In genomic region chr8:71665331-71666130, GRCm38 (mm10) we compare ENCODE assay signal across 8 mouse cellular contexts. TPM values are rescaled to one million over a fixed set of nuclear protein-coding genes. Genes with fewer than 3 reads are reported as not detected.
DNase-seq lines count a peak whose midpoint lies in the region; ATAC-seq and TF ChIP-seq lines count a peak whose summit lies in the region.

No protein-coding gene starts in this region.

- DNase-seq in A20 (ENCODE audit: low read depth, low spot score): peak; percentile 93
- DNase-seq in embryo, embryonic 11.5 days (ENCODE audit: low read depth, low spot score): peak; percentile 62
- peak; percentile 89 for DNase-seq in liver, postnatal 0 days
- no peak for DNase-seq in right cerebral cortex, postnatal 4 days
- DNase-seq in frontal cortex, adult 2 months (ENCODE audit: extremely low spot score in 1 of 2, low spot score in 1 of 2): no peak

- TF ChIP-seq EP300 in liver, postnatal 0 days (IDR thresholded peaks at IDR 0.05; ENCODE audit: low read depth): no peak

- ATAC-seq in CD4-positive, CD25-positive, alpha-beta regulatory T cell, adult 4 months: peak; percentile 66
- peak; percentile 79 for ATAC-seq in intestine, embryonic 15.5 days
- ATAC-seq in liver, postnatal 0 days: peak; percentile 81
- ATAC-seq in neural tube, embryonic 13.5 days (ENCODE audit: low read depth): no peak

- no peak for TF ChIP-seq CTCF in liver, postnatal 0 days (IDR thresholded peaks at IDR 0.05; ENCODE audit: low read depth)

- H3K9ac ChIP-seq in intestine, embryonic 15.5 days: no peak overlapping the region
- H3K9ac ChIP-seq in liver, postnatal 0 days (replicated peaks): no peak overlapping the region; the same call in 1 of the 2 replicates
- no peak overlapping the region for H3K9ac ChIP-seq in neural tube, embryonic 13.5 days

- peak overlapping the region; percentile 18 for H3K4me3 ChIP-seq in intestine, embryonic 15.5 days (replicated peaks)
- H3K4me3 ChIP-seq in liver, postnatal 0 days (ENCODE audit: low read depth, low read length): peak overlapping the region; percentile 25; the same call in 1 of the 2 replicates
- no peak overlapping the region for H3K4me3 ChIP-seq in neural tube, embryonic 13.5 days

- no peaks in the 10 kb centered on the region for H3K36me3 ChIP-seq in intestine, embryonic 15.5 days
- H3K36me3 ChIP-seq in liver, postnatal 0 days (replicated peaks; ENCODE audit: insufficient read depth, low read length): no peaks in the 10 kb centered on the region
- peaks cover 30% of the 10 kb centered on the region for H3K36me3 ChIP-seq in neural tube, embryonic 13.5 days

- H3K27ac ChIP-seq in intestine, embryonic 15.5 days: no peak overlapping the region
- no peak overlapping the region for H3K27ac ChIP-seq in liver, postnatal 0 days (ENCODE audit: low read depth)
- no peak overlapping the region for H3K27ac ChIP-seq in neural tube, embryonic 13.5 days (replicated peaks)

- peaks cover 22% of the 10 kb centered on the region; the same call in 1 of the 2 replicates for H3K4me1 ChIP-seq in intestine, embryonic 15.5 days (replicated peaks)
- H3K4me1 ChIP-seq in liver, postnatal 0 days (ENCODE audit: insufficient read depth): peaks cover 13% of the 10 kb centered on the region
- peaks cover 50% of the 10 kb centered on the region for H3K4me1 ChIP-seq in neural tube, embryonic 13.5 days (replicated peaks)

- 4% methylated on average over 22 of the region's 22 CpGs for WGBS in intestine, embryonic 15.5 days
- WGBS in liver, postnatal 0 days (ENCODE audit: insufficient replicate concordance): 2% methylated on average over 22 of the region's 22 CpGs
- WGBS in neural tube, embryonic 13.5 days: 5% methylated on average over 22 of the region's 22 CpGs

- peak overlapping the region; percentile 59 for H3K4me2 ChIP-seq in intestine, embryonic 15.5 days (replicated peaks)
- peak overlapping the region; percentile 56 for H3K4me2 ChIP-seq in liver, postnatal 0 days (ENCODE audit: low read depth, low read length)
- peak overlapping the region; percentile 29 for H3K4me2 ChIP-seq in neural tube, embryonic 13.5 days

- H3K27me3 ChIP-seq in intestine, embryonic 15.5 days (replicated peaks): peaks cover 24% of the 10 kb centered on the region
- H3K27me3 ChIP-seq in liver, postnatal 0 days (ENCODE audit: insufficient read depth, low read length): peaks cover 13% of the 10 kb centered on the region
- peaks cover 45% of the 10 kb centered on the region for H3K27me3 ChIP-seq in neural tube, embryonic 13.5 days

- no peaks in the 10 kb centered on the region for H3K9me3 ChIP-seq in intestine, embryonic 15.5 days
- no peaks in the 10 kb centered on the region for H3K9me3 ChIP-seq in liver, postnatal 0 days (ENCODE audit: low read length)
- H3K9me3 ChIP-seq in neural tube, embryonic 13.5 days: no peaks in the 10 kb centered on the region

RNA-seq across cellular contexts. Expression of gene Unc13a, which starts 6.0 kb away (rescaled TPM):
- polyA plus RNA-seq in CD4-positive, CD25-positive, alpha-beta regulatory T cell, adult 4 months (2017; shearing (Covaris generic)): under 1 TPM; 0.47 to 0.50 TPM
- polyA plus RNA-seq in intestine, embryonic 15.5 days (2015; fragmentation: Nextera tagmentation; extraction: Ambion mirVana): 1.3 and 1.5 TPM in 2 replicates
- polyA plus RNA-seq in liver, postnatal 0 days (2015; fragmentation: Nextera tagmentation; extraction: Ambion mirVana): 0.25 and 0.36 TPM in 2 replicates
- 16.6 and 17.7 TPM in 2 replicates for polyA plus RNA-seq in neural tube, embryonic 13.5 days (2015; fragmentation: Nextera tagmentation; extraction: Ambion mirVana)
- 172 and 176 TPM in 2 replicates for polyA plus RNA-seq in frontal cortex, adult 2 months (2012; rRNA removed)

RNA-seq across cellular contexts. Expression of gene Jak3, which starts 10.6 kb away (rescaled TPM):
- 10 to 100 TPM; 21.2 TPM for polyA plus RNA-seq in CD4-positive, CD25-positive, alpha-beta regulatory T cell, adult 4 months (2017; shearing (Covaris generic))
- 9.0 and 9.2 TPM in 2 replicates for polyA plus RNA-seq in intestine, embryonic 15.5 days (2015; fragmentation: Nextera tagmentation; extraction: Ambion mirVana)
- 4.3 and 4.6 TPM in 2 replicates for polyA plus RNA-seq in liver, postnatal 0 days (2015; fragmentation: Nextera tagmentation; extraction: Ambion mirVana)
- 3.9 and 4.0 TPM in 2 replicates for polyA plus RNA-seq in neural tube, embryonic 13.5 days (2015; fragmentation: Nextera tagmentation; extraction: Ambion mirVana)
- 5.6 and 5.7 TPM in 2 replicates for polyA plus RNA-seq in frontal cortex, adult 2 months (2012; rRNA removed)

RNA-seq across cellular contexts. Expression of gene Insl3, which starts 23.5 kb away (rescaled TPM):
- polyA plus RNA-seq in CD4-positive, CD25-positive, alpha-beta regulatory T cell, adult 4 months (2017; shearing (Covaris generic)): 10 to 100 TPM; 15.1 to 24.5 TPM
- polyA plus RNA-seq in intestine, embryonic 15.5 days (2015; fragmentation: Nextera tagmentation; extraction: Ambion mirVana): 1.2 and 1.9 TPM in 2 replicates
- 1.3 and 2.8 TPM in 2 replicates for polyA plus RNA-seq in liver, postnatal 0 days (2015; fragmentation: Nextera tagmentation; extraction: Ambion mirVana)
- polyA plus RNA-seq in neural tube, embryonic 13.5 days (2015; fragmentation: Nextera tagmentation; extraction: Ambion mirVana): 0.46 and 1.0 TPM in 2 replicates
- polyA plus RNA-seq in frontal cortex, adult 2 months (2012; rRNA removed): 1.4 and 1.8 TPM in 2 replicates

RNA-seq across cellular contexts. Expression of gene B3gnt3, which starts 36.1 kb away (rescaled TPM):
- polyA plus RNA-seq in CD4-positive, CD25-positive, alpha-beta regulatory T cell, adult 4 months (2017; shearing (Covaris generic)): 1 to 10 TPM; 3.4 to 6.5 TPM
- 16.0 and 17.0 TPM in 2 replicates for polyA plus RNA-seq in intestine, embryonic 15.5 days (2015; fragmentation: Nextera tagmentation; extraction: Ambion mirVana)
- 3.0 TPM in 2 replicates for polyA plus RNA-seq in liver, postnatal 0 days (2015; fragmentation: Nextera tagmentation; extraction: Ambion mirVana)
- 0.42 and 0.59 TPM in 2 replicates for polyA plus RNA-seq in neural tube, embryonic 13.5 days (2015; fragmentation: Nextera tagmentation; extraction: Ambion mirVana)
- polyA plus RNA-seq in frontal cortex, adult 2 months (2012; rRNA removed): 0.71 and 1.0 TPM in 2 replicates

RNA-seq across cellular contexts. Expression of gene Colgalt1, which starts 54.7 kb away (rescaled TPM):
- polyA plus RNA-seq in CD4-positive, CD25-positive, alpha-beta regulatory T cell, adult 4 months (2017; shearing (Covaris generic)): 10 to 100 TPM; 10.8 to 12.2 TPM
- polyA plus RNA-seq in intestine, embryonic 15.5 days (2015; fragmentation: Nextera tagmentation; extraction: Ambion mirVana): 70.8 and 73.5 TPM in 2 replicates
- polyA plus RNA-seq in liver, postnatal 0 days (2015; fragmentation: Nextera tagmentation; extraction: Ambion mirVana): 25.0 and 25.7 TPM in 2 replicates
- polyA plus RNA-seq in neural tube, embryonic 13.5 days (2015; fragmentation: Nextera tagmentation; extraction: Ambion mirVana): 66.8 and 67.2 TPM in 2 replicates
- 99.4 and 104 TPM in 2 replicates for polyA plus RNA-seq in frontal cortex, adult 2 months (2012; rRNA removed)

Comparison
In these comparisons a context has a peak if more than half of its experiments do, and no peak if none do; other contexts are left out.
1. DNase-seq: peak in A20 (single experiment), embryo, embryonic 11.5 days (single experiment) and liver, postnatal 0 days (single experiment); none in right cerebral cortex, postnatal 4 days (single experiment) and frontal cortex, adult 2 months (0 of 2).
2. Peak in every context shown above with its lines, with median percentiles within 50 percentile points of each other: H3K4me2 ChIP-seq.